Mouse (Mus musculus) heart, postnatal 0 days (tissue): ENCODE results near the gene Bcan. TPM values are rescaled to one million over a fixed set of nuclear protein-coding genes. Genes with fewer than 3 reads are reported as not detected.

Experiments used
- ATAC-seq: fragments of 200-750 bp; cut with Nextera tagmentation; 2 replicates; pipeline ENCODE4 v1.8.0; 2017; ENCODE audit warnings: low read depth, moderate number of reproducible peaks, moderate library complexity; ENCODE audit not compliant: insufficient read depth
- DNase-seq: peaks from one replicate; pipeline ENCODE4 v3.0.0-alpha.2; 2016; ENCODE audit warnings: low spot score
- H3K27ac ChIP-seq: fragments of 300-500 bp; sonication (generic); 2 replicates; pipeline ENCODE4 v1.5.1; 2014; ENCODE audit warnings: low read depth, mild to moderate bottlenecking
- H3K27me3 ChIP-seq: fragments of 300-500 bp; sonication (generic); 2 replicates; pipeline ENCODE4 v1.6.1; 2014; ENCODE audit warnings: low read length, mixed read lengths; ENCODE audit not compliant: control insufficient read depth, insufficient read depth
- H3K36me3 ChIP-seq: fragments of 300-500 bp; sonication (generic); replicated peaks from 2 replicates; pipeline ENCODE4 v1.6.1; 2014; ENCODE audit warnings: low read length, mixed read lengths; ENCODE audit not compliant: control insufficient read depth, insufficient read depth
- H3K4me1 ChIP-seq: fragments of 300-500 bp; sonication (generic); 2 replicates; pipeline ENCODE4 v1.6.1; 2014; ENCODE audit warnings: antibody characterized with exemption; ENCODE audit not compliant: control insufficient read depth, insufficient read depth
- H3K4me2 ChIP-seq: fragments of 300-500 bp; sonication (generic); 2 replicates; pipeline ENCODE4 v1.6.1; 2014; ENCODE audit warnings: low read depth, mild to moderate bottlenecking, low read length, moderate library complexity
- H3K4me3 ChIP-seq: fragments of 300-500 bp; sonication (generic); 2 replicates; pipeline ENCODE4 v1.5.1; 2014; ENCODE audit warnings: low read depth, low read length
- H3K9ac ChIP-seq: fragments of 300-500 bp; sonication (generic); replicated peaks from 2 replicates; pipeline ENCODE4 v1.6.1; 2014; ENCODE audit warnings: low read depth, low read length, mixed read lengths
- H3K9me3 ChIP-seq: fragments of 300-500 bp; sonication (generic); replicated peaks from 2 replicates; pipeline ENCODE4 v1.6.1; 2016; ENCODE audit warnings: low read length; ENCODE audit not compliant: control insufficient read depth
- CTCF ChIP-seq: IDR thresholded peaks from 2 replicates; pipeline ENCODE4 v1.5.1; 2016; ENCODE audit warnings: antibody characterized with exemption, control low read depth, low read depth
- EP300 ChIP-seq: IDR thresholded peaks from 2 replicates; pipeline ENCODE4 v1.6.1; 2016; ENCODE audit warnings: antibody characterized with exemption, low read depth
- WGBS: fragments of 180-500 bp; shearing (Covaris S2); extraction: QIAGEN DNeasy Blood & Tissue Kit; methylation state at CpG from one replicate; pipeline ENCODE4 v1.1.7; 2014; 5-methylcytosine and 5-hydroxymethylcytosine counted together
- polyA plus RNA-seq: library from polyadenylated mRNA; unstranded; fragments of >200 nt; fragmentation: Nextera tagmentation; extraction: Ambion mirVana; gene quantifications from 2 replicates; pipeline ENCODE4 v1.2.1, GENCODE M21; 2015
- total RNA-seq: library from RNA; depleted of rRNA; stranded (reverse); fragments of >200 nt; gene quantifications from 2 replicates; pipeline ENCODE4 v1.2.3, GENCODE M21; 2014; ENCODE audit warnings: low replicate concordance

The Bcan gene
- total and polyA plus RNA-seq, 2 experiments from 2014 or later, result not detected

DNA sequence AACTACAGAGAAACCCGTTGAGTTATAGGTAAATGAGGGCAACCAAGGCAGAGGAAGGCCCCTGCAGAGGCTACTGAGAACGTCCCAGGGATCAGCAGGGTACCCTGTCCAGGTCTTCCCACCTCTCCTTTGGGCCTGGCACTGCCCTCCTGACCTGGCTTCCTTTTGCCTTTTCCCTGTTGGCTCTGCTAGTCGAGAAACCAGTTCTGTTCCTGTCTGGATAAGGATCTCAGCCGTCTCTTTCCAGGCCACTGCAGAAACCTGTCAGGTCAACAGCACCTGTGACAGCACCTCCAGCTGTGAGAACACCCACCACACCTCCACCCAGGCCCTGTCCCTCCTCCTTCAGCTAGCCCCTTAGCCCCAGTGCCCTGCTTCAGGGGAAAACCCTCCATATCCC is 41.6 kb downstream of the Bcan start:
- H3K27ac ChIP-seq, result no peak overlapping the region
- H3K4me3 ChIP-seq, result no peak overlapping the region
- no peaks in the 10 kb centered on the region for H3K36me3 ChIP-seq
- 0 out of 2 replicates have a peak, but pooled peaks cover 3% of the 10 kb centered on the region for H3K27me3 ChIP-seq
- no peaks in the 10 kb centered on the region for H3K4me1 ChIP-seq
- DNase-seq, result no peak
- no peak overlapping the region for H3K4me2 ChIP-seq
- TF ChIP-seq CTCF (no peak), EP300 (no peak)
- no peak overlapping the region for H3K9ac ChIP-seq
- WGBS, result 43% methylated on average over 4 of the region's 4 CpGs
- no peak for ATAC-seq
- H3K9me3 ChIP-seq, result no peaks in the 10 kb centered on the region

DNA sequence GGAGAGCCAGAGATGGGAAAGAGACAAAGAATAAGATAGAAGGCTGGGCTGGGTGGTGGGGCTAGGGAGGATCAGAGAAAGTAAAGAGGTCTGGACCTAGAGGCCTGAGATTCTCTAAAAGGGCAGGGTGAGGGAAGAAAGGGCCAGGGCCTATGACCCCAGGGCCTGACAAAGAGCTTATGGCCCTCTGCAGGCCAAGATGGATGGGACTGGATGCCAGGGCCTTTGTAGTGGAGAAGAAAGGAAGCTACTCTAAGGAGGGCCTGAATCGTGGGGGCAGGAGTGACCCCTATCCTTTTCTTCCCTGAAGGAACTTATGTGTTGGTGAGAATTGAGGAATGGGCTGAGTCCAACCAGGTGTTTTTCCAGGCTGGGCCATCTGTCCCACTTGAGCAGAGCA is 42.0 kb downstream of the Bcan start:
- TF ChIP-seq EP300 (no peak), CTCF (no peak)
- Histone ChIP-seq H3K9me3 (no peaks in the 10 kb centered on the region), H3K27me3 (0 out of 2 replicates have a peak, but pooled peaks cover 7% of the 10 kb centered on the region), H3K27ac (no peak overlapping the region), H3K4me3 (no peak overlapping the region), H3K9ac (no peak overlapping the region), H3K36me3 (no peaks in the 10 kb centered on the region), H3K4me2 (no peak overlapping the region), H3K4me1 (no peaks in the 10 kb centered on the region)
- WGBS, result 35% methylated on average over 1 of the region's 1 CpGs
- ATAC-seq (no peak), DNase-seq (no peak)

DNA sequence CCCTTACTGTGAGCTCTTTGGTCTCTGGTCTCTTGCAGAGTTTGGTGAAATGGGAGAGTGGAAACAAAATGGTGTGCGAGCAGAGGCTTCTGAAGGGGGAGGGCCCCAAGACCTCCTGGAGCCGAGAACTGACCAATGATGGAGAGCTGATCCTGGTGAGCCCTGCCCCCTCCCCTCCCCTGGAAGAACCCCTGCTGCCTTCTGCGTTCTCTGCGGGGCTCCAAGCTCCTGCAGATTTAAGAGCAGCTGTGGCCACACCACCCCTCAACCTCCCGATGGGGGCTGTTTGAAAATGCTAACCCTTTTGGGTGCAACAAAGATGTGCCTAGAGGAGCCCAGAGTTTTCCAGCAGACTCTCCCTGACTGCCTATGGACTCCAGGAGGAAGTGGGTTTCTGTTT is 47.6 kb downstream of the Bcan start:
- peak; percentile 58 for ATAC-seq
- peak overlapping the region; percentile 35 for H3K4me3 ChIP-seq
- peaks cover 60% of the 10 kb centered on the region for H3K27me3 ChIP-seq
- H3K9ac ChIP-seq, result 0 out of 2 replicates have a peak overlapping the region, but pooled peaks have one; percentile 32
- no peak overlapping the region for H3K27ac ChIP-seq
- WGBS, result 4% methylated on average over 5 of the region's 5 CpGs
- peak overlapping the region; percentile 55 for H3K4me2 ChIP-seq
- DNase-seq, result peak; percentile 50
- peaks cover 9% of the 10 kb centered on the region for H3K4me1 ChIP-seq
- no peak for TF ChIP-seq EP300
- no peak for TF ChIP-seq CTCF
- H3K9me3 ChIP-seq, result no peaks in the 10 kb centered on the region
- no peaks in the 10 kb centered on the region for H3K36me3 ChIP-seq

DNA sequence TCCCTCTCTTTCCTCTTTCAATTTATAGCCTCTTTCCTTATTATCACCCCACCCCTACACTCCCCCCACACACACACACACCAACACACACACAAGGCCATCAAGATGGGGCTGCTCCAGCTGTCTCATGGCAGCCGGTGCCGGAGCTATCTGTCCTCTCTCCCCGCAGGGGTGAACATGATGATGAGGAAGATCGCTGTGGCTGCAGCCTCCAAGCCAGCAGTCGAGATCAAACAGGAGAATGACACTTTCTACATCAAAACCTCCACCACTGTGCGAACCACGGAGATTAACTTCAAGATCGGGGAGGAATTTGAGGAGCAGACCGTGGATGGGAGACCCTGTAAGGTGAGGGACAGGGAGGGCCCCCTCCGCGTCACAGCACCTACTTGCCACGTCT is 48.1 kb downstream of the Bcan start:
- ATAC-seq, result no peak
- peaks cover 65% of the 10 kb centered on the region for H3K27me3 ChIP-seq
- TF ChIP-seq CTCF, result no peak
- TF ChIP-seq EP300, result no peak
- peak overlapping the region; percentile 55 for H3K4me2 ChIP-seq
- H3K9me3 ChIP-seq, result no peaks in the 10 kb centered on the region
- H3K4me3 ChIP-seq, result peak overlapping the region; percentile 35
- H3K27ac ChIP-seq, result no peak overlapping the region
- peaks cover 10% of the 10 kb centered on the region for H3K4me1 ChIP-seq
- WGBS, result 13% methylated on average over 12 of the region's 12 CpGs
- H3K36me3 ChIP-seq, result no peaks in the 10 kb centered on the region
- H3K9ac ChIP-seq, result peak overlapping the region; percentile 32; the same call in 1 of the 2 replicates
- no peak for DNase-seq

DNA sequence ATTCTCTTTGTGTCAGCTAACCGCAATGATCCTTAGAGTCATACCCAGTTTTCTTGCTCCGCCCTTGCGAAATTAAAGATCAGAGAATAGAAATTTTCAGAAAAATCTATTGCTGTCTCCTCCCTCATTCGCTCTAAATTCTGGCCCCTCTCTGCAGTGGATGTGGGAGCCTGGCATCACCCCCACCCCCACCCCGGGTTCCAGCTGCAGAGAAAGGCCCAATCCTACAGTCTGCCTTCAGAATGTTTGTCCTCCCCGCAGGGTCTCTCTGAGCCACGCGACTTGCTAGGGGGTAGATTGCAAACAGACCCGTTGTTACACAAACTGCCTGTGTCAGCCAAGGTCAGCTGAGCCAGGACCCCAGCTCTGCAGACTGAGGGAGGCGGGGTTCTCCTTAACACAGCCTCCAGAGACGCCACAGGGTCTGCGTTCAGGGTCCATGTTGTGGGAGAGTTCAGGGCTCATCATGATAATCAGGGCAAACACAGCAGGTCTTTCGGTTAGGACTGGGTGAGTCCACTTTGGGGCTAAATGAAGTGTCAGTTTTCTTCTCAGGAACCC is 50.0 kb downstream of the Bcan start:
- DNase-seq (no peak), ATAC-seq (no peak)
- no peak overlapping the region for H3K9ac ChIP-seq
- peaks cover 73% of the 10 kb centered on the region for H3K27me3 ChIP-seq
- H3K4me2 ChIP-seq, result no peak overlapping the region
- TF ChIP-seq CTCF (no peak), EP300 (no peak)
- no peaks in the 10 kb centered on the region for H3K36me3 ChIP-seq
- no peak overlapping the region for H3K27ac ChIP-seq
- peaks cover 10% of the 10 kb centered on the region for H3K4me1 ChIP-seq
- no peak overlapping the region for H3K4me3 ChIP-seq
- H3K9me3 ChIP-seq, result no peaks in the 10 kb centered on the region
- WGBS, result 28% methylated on average over 13 of the region's 13 CpGs
